Mouse (Mus musculus) G1E (cell line): ENCODE results near the gene Adcy6.

ENCODE experiments used
- CTCF ChIP-seq: IDR thresholded peaks from 2 replicates; pipeline ENCODE4 v1.5.1; 2012; ENCODE audit warnings: low read depth, low read length, inconsistent platforms, mixed read lengths
- GATA1 ChIP-seq: IDR thresholded peaks from 2 replicates; pipeline ENCODE4 v1.6.1; 2012; ENCODE audit warnings: borderline replicate concordance, low read length, inconsistent platforms, mixed read lengths
- GATA2 ChIP-seq: IDR thresholded peaks from 2 replicates; pipeline ENCODE4 v1.6.1; 2012; ENCODE audit warnings: low read depth, low read length, inconsistent platforms, borderline replicate concordance
- POLR2AphosphoS5 ChIP-seq: IDR thresholded peaks from 2 replicates; pipeline ENCODE4 v1.6.1; 2012; ENCODE audit warnings: low read depth, low read length, inconsistent platforms; ENCODE audit not compliant: insufficient replicate concordance
- TAL1 ChIP-seq: conservative IDR thresholded peaks from 2 replicates; pipeline ENCODE4 v1.6.1; 2012; ENCODE audit warnings: low read depth, low read length, inconsistent platforms, mixed read lengths

DNA sequence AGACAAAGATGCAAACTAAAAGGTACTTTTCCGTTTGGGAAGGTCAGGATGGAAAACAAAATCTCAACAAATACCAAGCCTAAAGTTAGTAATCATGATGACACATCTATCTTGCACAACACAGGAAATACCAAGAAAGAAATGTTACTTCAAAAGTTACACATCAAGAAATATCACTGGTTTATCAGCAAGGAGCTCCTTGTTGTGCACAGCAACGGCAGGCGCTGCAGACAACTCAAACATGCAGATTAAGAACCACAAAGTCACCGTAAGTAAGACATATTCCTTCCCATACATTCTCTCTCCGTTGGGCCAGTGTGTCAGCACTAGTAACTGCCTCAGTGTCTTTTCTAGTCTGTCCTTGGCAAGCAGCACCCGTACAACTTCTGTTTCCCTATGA is 68.8 kb downstream of the Adcy6 start:
- no peak for TF ChIP-seq GATA1
- TF ChIP-seq CTCF, result no peak
- no peak for TF ChIP-seq GATA2
- TF ChIP-seq TAL1, result no peak
- TF ChIP-seq POLR2AphosphoS5, result no peak
